Mouse (Mus musculus) left cerebral cortex, postnatal 14 days (tissue): ENCODE results near the gene Ubap2l. TPM values are rescaled to one million over a fixed set of nuclear protein-coding genes. Genes with fewer than 3 reads are reported as not detected.

Source experiments
- DNase-seq, 2 experiments: peaks; one replicate each; pipeline ENCODE4 v3.0.0; 2021 to 2022; ENCODE audit warnings: low spot score in 2 of 2, mixed read lengths in 1 of 2
- intact Hi-C: fragments of 180-260 bp; cut with DNase I; formaldehyde crosslinking; loops from one replicate; pipeline ENCODE4 v1.15.1; 2025
- total RNA-seq, 2 experiments: library from RNA; stranded (reverse); gene quantifications; 2 replicates each; pipeline ENCODE4 v1.2.3; 2021

Ubap2l gene
- total RNA-seq, 2 experiments from 2014 or later, result 191 to 205 TPM

DNA sequence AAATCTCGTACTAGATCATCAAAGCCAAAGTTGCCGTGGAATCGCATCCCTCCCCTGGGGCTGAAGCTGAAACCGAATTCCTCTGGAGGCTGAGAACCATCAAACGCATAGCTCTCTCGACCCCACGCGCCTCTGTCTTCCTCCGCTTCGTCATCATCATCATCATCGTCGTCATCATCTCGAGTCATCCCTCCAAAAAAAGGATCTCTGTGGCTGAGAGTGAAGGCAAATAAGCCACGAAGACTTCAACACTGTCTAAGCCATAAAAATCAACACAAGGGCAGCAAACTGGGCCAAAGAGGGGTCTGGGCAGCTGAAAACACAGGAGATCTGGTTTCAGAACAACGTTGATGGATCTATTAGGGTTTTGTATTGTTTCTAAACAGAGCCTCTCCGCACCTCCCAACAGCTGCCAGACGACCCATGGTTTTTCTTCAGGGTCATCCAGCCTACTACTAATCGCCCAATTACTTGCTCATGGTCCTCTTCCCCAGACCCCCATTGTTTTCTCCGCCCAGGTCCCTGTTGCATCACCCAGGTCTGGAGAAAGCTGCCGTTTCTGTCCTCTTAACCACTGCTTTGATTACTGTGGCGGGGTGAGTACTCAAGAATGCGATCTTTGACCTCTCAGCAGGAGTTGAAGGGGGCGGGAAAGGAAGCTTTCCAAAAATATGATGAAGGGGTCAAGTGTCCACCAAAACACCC, 54.5 kb downstream of the Ubap2l start:
- DNase-seq, result peak; percentile 27 to 39
- intact Hi-C loops, result loop anchor here (5.0 kb wide), 1 partner anchor 36 kb away; the partner anchor contains the start of gene Atp8b2

DNA sequence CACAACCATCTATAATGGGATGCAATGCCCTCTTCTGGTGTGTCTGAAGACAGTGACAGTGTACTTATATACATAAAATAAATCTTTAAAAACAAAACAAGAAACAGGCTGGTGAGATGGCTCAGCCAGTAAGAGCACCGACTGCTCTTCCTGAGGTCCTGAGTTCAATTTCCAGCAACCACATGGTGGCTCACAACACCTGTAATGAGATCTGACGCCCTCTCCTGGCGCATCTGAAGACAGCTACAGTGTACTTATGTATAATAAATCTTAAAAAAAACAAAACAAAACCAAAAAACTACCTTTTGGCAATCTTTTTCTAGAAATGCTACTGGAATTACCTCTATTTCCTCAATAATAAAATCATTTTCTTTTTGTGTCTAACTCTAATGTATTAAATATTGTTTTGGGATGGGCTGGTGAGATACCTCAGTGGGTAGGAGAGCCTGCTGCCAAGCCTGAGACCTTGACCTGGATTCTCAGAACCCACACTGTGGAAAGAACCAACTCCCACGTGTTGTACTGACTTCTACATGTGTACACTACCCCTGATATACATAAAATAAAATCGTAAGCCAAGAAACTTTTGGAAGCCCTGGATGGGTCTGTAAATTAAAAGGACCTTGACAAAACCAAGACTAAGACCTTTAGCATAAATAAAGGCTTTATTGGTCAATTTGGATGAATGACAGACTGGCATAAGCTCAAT, 57.5 kb downstream of the Ubap2l start:
- intact Hi-C loops, result loop anchor here (5.0 kb wide), 1 partner anchor 33 kb away; the partner anchor contains the start of gene Atp8b2
- DNase-seq, result no peak

DNA sequence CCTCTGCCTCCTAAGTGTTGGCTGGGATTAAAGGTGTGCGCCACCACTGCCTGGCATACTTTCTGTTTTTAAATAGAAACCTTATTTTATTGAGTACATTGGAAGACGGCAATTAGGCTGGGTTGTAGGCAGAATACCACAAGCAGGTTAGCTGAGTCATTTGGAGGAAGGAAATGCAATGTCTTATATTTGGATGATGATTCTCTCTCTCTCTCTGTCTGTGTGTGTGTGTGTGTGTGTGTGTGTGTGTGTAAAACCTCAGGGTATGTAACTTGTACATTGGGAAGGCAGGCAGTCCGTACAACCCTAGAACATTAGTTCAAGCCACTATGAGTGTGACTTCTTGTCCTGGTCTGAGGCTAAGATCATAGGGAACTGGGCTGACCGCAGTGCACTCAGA, 64.6 kb downstream of the Ubap2l start:
- intact Hi-C loops, result no loop called here
- no peak for DNase-seq

DNA sequence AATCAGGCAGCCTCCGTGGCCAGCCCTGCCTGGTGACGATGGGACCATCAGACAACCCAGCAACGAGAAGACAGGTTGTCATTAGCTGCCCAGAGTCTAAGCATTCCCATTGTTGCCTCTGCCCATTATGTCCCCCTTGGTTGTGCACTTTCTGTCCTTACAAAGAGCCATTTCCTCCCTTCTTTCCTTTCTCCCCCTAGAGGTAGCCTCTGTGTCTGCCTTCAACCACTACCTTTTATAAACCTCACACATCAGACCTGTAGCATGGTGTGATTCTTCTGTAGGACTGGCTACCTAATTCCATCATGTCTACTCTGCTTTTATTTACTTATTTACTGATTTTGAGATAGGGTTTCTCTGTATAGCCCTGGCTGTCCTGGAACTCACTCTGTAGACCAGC, 65.2 kb downstream of the Ubap2l start:
- intact Hi-C loops, result no loop called here
- no peak for DNase-seq

DNA sequence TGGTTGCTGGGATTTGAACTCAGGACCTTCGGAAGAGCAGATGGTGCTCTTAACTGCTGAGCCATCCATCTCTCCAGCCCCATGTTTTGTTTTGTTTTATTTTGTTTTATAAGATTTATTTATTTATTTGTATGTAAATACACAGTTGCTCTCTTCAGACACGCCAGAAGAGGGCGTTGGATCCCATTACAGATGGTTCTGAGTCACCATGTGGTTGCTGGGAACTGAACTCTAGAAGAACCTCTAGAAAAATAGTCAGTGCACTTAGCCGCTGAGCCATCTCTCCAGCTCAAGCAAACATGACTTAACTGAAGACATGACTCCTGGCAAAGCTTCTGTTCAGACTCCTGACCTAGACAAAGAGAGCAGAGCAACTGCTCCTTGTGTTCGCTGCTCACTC, 70.0 kb downstream of the Ubap2l start:
- no peak for DNase-seq
- intact Hi-C loops, result no loop called here

DNA sequence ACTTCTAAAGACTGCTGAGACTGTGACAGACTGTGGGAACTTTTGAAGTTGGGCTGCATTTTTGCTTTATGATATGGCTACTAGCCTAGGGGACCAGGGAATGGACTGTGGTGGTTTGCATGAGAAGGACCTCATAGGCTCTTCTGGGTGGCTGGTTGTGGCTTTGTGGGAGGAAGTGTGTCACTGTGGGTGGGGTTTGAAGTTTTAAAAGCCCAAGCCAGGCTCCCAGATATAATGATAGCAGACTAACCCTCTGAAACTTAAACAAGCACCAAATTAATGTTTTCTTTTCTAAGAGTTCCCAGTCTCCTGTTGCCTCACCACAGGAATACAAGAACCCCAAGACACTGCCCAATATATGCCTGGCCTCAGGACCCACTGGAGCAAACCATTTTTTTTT, 75.6 kb downstream of the Ubap2l start:
- intact Hi-C loops, result no loop called here
- DNase-seq, result no peak

DNA sequence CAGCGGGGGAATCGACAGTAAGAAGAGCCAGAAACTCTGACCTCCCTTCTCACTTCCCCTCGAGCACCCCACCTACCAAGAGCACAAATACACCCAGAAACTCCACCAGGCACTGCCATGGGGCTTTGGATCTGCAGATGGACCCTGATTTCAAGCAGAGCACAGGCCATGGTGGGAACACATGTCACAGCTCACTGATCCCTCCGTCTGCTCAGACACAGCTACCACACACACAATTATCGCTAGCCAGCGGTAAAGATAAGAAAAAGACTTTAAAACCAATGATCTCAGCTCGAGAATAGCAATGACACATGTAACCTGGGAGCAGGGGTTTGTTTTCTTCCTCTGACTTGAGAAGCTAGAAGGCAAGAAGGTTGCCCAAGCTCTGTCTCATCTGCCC, 83.9 kb downstream of the Ubap2l start:
- intact Hi-C loops, result no loop called here

DNA sequence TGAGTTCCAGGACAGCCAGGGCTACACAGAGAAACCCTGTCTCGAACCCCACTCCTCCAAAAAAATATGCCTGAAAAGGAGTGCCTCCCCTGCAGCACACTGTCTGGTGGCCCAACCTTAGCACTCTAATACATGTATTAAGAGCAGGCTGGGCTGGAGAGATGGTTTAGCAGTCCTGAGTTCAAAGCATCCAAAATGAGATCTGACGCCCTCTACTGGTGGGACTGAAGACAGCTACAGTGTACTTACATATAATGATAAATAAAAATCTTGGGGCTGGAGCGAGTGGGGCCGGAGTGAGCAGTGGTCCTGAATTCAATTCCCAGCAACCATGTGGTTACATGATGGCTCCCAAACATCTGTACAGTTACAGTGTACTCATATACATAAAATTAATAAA, 85.5 kb downstream of the Ubap2l start:
- intact Hi-C loops, result no loop called here

More for the DNA sequence above, 83.9 kb downstream of the Ubap2l start:
- DNase-seq, result no peak

DNA sequence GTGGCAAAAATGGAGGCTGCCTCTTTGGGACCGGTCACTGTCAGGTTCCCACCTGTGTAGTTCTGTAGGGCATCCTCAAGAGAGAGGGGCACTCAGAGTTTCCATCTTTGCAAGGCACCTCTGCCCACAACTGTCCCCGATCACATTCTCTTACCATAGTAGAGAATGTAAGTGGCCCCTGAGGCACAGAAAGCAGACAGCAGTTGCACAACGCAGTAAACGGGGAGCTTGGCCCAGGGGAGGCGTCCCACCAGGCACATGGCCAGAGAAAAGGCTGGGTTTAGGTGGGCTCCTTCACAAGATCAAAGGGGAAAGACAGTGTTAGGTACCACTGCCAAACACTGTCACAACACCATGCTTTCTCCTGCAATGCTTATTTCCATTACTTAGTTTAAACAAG, 86.5 kb downstream of the Ubap2l start:
- intact Hi-C loops, result no loop called here

More for the DNA sequence above, 85.5 kb downstream of the Ubap2l start:
- no peak for DNase-seq

DNA sequence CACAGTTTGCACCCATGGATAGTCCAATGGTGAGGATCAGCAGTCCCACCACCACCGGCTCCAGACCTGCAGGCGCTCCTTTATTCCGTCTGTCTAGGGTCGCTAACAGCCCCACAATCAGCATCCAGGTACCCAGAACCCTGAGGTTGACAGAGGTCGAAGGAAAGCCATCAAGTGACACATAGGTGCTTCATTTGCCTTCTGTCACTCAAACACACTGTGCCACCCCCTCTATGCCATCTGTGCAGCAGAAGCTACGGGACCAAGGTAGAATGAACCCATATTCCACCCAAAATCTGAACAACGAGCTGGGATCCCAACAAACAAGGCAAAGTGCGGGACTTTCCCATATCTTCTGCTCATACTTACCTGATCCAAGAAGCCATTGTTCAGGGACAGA, 86.9 kb downstream of the Ubap2l start:
- no peak for DNase-seq
- intact Hi-C loops, result no loop called here

More for the DNA sequence above, 86.5 kb downstream of the Ubap2l start:
- DNase-seq, result no peak

DNA sequence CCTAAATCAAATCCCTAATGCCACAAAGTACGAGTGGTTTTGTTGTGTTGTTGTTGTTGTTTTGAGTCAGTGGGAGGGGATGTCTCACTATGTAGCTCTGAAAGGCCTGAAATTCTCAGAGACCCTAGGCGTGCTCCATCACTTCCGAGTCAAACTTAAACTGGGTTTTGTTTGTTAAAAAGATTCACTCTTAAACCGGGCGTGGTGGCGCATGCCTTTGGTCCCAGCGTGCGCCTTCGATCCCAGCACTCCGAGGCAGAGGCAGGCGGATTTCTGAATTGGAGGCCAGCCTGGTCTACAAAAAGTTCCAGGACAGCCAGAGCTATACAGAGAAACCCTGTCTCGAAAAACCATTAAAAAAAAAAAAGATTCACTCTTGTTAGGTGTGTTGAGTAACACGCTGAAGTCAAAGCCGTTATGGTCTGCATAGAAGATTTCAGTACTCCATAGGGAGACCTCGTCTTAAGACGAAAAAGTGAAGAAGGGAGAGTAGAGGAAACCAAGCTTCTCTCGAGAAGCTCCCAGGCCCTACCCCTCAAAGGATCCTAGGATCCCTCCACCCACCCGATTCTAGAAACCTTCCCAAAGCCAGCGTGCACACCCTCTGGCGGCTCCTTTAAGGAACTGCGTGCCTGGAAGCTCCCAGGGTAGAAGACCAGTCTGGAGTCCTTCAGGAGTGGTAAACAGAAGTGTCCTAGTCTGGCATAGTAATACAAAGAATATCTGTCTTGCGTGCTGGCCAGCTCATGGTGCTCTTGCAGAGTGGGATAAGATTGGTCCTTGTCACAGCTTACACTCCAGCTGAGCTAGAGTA, 88.3 kb downstream of the Ubap2l start:
- DNase-seq, result peak; percentile 69 to 73
- intact Hi-C loops, result loop anchor here (5.0 kb wide), 1 partner anchor 33 kb away; the partner anchor contains the start of gene Hax1

DNA sequence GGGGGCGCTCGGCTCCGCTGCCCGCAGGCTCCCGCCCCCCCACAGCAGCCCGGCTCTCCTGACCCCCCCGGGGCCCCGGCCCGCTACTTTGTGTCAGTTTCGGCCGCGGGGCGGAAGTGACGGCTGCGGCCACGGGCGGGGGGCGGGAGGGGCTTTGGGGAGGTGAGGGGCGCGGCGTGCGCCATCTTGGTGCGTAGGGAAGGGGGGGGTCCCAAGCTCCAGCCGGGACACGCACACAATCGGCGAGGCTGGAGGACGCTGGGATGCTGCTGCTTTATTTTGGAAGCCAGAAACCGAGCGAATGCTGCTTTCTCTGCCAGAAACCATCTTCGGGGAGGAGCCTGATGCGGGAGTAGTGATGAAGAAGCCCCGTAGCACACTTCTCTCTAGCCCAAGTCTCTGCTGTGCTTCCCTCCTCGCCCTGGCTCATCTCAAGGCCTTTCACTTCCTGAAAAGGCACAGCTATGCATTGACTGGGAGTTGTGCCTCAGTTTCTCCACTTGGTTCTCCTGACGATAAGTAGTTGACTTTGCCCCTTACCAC, 89.1 kb downstream of the Ubap2l start, which contains the start of gene Atp8b2:
Gene Atp8b2, minus strand, starts transcription at position 288 of the 543 bp plus-strand sequence.
- intact Hi-C loops, result loop anchor here (5.0 kb wide), 1 partner anchor 34 kb away; the partner anchor contains the start of gene Hax1

DNA sequence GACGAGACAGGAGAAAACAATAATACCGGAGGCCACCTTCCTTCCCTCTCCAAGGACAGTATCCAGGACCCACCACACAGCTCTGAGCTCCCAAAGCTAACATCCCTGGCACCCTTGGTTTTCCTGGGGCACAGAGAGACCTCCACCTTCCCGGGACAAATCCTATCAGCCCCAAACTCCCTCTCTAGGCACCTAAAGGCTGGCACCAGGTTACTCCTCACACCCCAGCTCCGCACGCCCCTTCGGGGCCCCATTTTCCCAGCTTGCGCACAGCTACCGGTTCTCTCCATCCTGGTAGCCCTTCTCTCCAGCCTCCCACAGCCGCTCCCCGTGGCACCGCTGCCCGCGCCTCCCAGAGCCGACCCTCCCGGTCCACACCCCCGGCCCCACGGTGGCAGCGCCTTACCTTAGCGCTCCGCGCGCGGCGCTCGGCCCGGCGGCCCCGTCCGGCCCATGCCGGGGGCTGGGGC, 89.6 kb downstream of the Ubap2l start:
- DNase-seq, result no peak
- intact Hi-C loops, result loop anchor here (5.0 kb wide), 1 partner anchor 35 kb away; the partner anchor contains the start of gene Hax1

More for the DNA sequence above, 89.1 kb downstream of the Ubap2l start, which contains the start of gene Atp8b2:
- DNase-seq, result peak; percentile 48 to 69

DNA sequence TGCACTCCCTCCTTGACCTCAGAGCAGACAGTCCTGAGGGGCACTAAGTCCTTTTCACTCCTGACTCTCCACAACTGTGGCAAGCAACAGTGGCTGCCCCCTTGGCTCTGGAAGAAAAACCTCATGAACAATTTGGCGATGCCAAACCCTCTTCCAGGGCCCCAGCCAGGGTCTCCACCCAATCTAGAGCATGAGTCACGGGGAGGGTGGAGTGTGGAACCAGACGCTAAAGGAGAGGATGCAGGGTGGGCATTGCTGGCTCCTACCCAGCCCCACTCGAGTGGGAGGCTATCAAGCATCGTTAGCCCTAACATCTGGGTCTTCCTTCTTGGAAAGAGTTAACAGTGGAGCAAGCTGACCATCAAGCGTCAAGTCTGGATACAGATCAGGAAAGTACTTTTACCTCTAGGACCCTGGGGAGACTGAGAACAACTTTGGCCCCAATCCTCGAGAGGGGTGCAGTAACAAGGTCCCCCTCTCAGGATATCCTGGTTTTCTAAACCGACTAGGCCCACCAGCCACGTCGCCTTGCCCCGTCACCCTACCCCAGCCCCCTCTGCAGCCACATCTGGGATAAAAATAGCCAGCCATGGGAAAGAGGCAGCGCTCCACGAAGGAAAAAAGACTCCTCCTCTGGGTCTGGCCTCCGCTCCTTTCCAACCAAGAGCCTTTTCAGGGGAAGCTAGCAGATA, 90.2 kb downstream of the Ubap2l start:
- intact Hi-C loops, result loop anchor here (5.0 kb wide), 1 partner anchor 35 kb away; the partner anchor contains the start of gene Hax1
- peak in 1 of 2 experiments; percentile 34 for DNase-seq

DNA sequence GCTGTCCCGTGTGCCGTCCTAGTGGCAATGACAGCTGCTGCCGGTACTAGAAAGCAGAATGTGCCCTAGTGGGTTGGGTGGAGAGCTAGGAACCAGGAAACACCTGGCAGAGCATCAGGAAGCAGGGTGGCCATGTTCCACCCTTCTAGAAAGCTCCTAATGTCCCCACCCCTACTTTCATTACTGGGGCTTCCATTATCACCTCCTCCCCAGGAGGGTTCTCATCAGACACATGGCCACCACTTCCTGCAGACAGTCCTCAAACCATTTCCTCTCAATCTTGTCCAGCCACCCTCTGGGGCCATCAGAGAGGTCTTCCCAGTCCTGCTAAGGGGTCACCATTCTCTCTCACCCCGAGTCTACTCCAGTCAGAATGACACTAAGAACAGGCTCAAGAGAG, 91.0 kb downstream of the Ubap2l start:
- intact Hi-C loops, result loop anchor here (5.0 kb wide), 1 partner anchor 36 kb away; the partner anchor contains the start of gene Hax1
- no peak for DNase-seq

DNA sequence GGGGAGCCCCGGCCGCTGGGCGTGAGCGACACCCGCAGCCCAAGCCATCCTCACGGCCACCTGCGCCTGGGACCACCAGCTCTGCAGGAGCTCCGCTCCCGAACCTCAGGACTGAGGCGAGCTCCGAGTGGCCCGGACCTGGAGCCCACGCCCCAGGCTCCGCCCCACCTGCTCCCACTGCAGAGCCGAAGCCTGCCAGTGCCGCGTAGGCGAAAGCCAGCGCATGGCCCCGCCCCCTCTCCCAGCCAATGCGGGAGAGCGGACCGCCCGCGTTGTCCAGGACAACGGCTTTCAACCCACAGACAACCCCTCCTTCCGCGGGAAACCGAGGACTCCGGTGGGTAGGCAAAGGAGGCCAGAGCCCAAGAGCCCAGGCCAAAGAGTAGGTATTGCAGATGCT, 92.0 kb downstream of the Ubap2l start:
- peak; percentile 96 to 97 for DNase-seq
- intact Hi-C loops, result loop anchor here (5.0 kb wide), 1 partner anchor 37 kb away; the partner anchor contains the start of gene Hax1

DNA sequence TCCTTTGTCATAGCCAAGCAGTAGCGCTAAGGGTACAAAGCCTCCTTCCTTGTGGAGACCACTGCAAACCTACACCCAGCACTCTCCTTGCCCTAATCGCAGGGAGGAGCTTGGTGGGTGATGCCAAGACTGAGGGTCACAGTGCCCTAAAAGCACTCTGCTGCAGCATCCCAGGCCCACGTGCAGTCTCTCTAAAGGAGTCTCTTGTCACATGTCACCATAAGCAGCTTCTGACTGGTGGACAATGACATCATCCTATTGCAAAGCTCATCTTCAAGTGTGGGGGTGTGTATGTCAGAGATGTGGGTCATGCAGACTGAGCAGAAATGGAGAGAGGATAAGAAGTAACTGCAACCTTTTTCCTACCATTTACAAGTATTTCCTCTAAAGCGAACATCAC, 93.0 kb downstream of the Ubap2l start:
- intact Hi-C loops, result no loop called here
- peak; percentile 69 to 91 for DNase-seq

DNA sequence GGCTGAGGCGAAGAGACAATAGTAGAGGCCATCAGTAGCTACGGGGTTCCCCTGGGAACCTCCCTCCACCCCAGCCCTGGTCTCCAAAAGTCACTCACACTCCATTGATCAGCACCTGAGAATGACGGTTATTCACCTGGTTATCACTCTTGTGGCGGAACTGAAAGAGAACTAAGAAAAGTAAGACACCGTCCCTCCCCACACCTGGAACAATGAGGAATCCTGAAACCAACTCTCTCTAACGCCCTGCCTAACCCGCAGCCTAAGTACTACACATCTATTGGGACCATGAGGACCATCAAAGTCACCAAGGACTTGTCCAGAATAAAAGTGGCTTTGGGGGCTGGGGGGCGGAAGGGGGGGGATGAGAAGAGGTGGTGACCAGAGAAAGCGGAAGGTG, 94.5 kb downstream of the Ubap2l start:
- no peak for DNase-seq
- intact Hi-C loops, result no loop called here
